Mouse (Mus musculus): Measurements from ENCODE around the gene Tbx10.

DNA sequence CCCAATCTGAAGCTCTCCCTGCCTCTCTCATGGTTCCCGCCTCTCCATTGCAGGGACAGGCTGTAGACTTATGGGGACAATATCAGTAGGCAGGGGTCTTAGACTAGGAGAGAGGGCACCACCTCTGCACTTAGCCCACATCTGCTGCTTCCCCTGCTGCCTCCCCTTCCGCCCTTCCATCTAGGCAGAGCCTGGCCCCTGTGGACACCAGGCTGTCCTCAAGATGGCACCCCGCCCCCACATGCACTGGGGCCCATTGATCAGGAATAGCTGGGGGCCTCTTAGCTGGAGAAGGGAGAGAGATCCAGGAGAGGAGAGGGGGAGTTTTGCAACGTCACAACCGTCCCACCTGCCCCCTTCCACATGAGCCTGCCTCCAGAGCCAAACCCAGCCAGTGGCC, at the start of gene Tbx10:
- TF ChIP-seq CTCF (IDR thresholded peaks at IDR 0.05 in 2 of 3, conservative IDR thresholded peaks at IDR 0.05 in 1 of 3; ENCODE audit: control insufficient read depth in 1 of 3, insufficient read depth in 1 of 3, low read depth in 2 of 3, low read length in 3 of 3, poor library complexity in 1 of 3, severe bottlenecking in 1 of 3) (no peak), EP300 (IDR thresholded peaks at IDR 0.05; ENCODE audit: low read depth in 1 of 2, low read length in 2 of 2) (no peak), USF2 (IDR thresholded peaks at IDR 0.05; ENCODE audit: borderline replicate concordance in 1 of 2, insufficient read depth in 1 of 2, low read depth in 1 of 2, low read length in 2 of 2) (no peak), POLR2A (IDR thresholded peaks at IDR 0.05; ENCODE audit: control insufficient read depth in 1 of 2, insufficient read depth in 1 of 2, low read depth in 1 of 2, low read length in 2 of 2, poor library complexity in 1 of 2) (no peak)

All from MEL (cell line).